Comparison of ENCODE assay signal across 7 mouse cellular contexts in the genomic region with DNA sequence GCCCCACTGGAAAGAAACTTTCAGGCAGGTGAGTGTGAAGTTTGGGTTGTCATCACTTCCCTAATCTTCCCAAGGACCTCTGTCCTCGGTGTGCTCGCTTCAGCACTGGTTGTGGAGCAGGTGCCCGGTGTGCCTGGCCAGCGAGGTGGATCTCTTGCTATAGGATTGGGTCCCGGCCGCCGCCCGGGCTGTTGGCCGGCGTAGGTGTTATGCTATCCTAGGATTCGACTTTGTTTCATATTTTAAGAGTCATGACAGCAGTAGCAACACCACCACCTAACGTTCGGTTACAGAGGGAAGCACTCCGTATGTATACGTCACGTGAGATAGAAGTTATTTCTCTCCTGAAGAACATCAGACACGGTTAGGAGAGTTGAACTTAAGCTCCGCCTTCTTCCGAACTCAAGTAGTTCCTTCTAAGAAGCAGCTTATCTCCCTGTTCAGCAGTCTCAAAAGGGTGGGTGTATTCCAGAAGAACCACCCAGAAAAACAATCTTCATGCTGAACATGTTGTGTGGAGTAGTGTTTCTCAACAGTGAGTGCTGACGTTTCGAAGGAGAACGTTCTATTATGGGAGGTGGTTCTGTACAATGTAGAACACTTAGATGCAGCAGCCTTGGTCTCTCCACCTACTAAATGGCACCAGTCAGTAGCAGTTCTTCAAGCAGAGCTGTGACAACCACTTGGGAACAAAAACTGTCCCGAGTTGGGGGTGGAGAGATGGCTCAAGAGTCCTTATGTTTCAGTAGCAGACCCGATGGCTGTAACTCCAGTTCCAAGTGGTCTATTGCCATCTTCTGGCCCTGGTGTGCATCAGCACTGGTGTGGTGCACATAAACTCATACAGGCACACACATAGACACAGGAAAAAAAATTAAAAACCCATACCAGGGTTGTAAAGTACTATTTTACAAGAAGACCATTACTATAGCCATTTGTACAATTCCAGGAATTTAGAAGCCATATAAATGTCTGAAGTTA. TPM values are rescaled to one million over a fixed set of nuclear protein-coding genes. Genes with fewer than 3 reads are reported as not detected.
DNase-seq lines count a peak whose midpoint lies in the region; ATAC-seq and TF ChIP-seq lines count a peak whose summit lies in the region.

No protein-coding gene starts in this region.

- TF ChIP-seq CTCF in testis, adult 2 months (IDR thresholded peaks at IDR 0.05; ENCODE audit: control insufficient read depth, insufficient read depth, insufficient replicate concordance, low read depth, low read length) = no peak
- no peak for TF ChIP-seq CTCF in brain, embryonic 14.5 days (IDR thresholded peaks at IDR 0.05; ENCODE audit: borderline replicate concordance, extremely low read depth, insufficient read depth, insufficient read length)
- peak; percentile 23; the same call in 1 of the 2 replicates for TF ChIP-seq CTCF in lung, adult 2 months (IDR thresholded peaks at IDR 0.05; ENCODE audit: insufficient read depth, low read length)
- TF ChIP-seq CTCF in small intestine, adult 2 months (IDR thresholded peaks at IDR 0.05; ENCODE audit: extremely low read depth, insufficient read length, insufficient replicate concordance, low read depth, low read length) = 0 out of 2 replicates have a peak, but pooled peaks have one; percentile 12

- peak overlapping the region; percentile 94 for H3K27ac ChIP-seq in testis, adult 2 months (ENCODE audit: control insufficient read depth, insufficient read depth, low read depth, low read length)
- peak overlapping the region; percentile 90 for H3K27ac ChIP-seq in small intestine, adult 2 months (ENCODE audit: insufficient read depth, low read depth, low read length)

- WGBS in lung, adult 2 months = 10% methylated on average over 24 of the region's 24 CpGs
- 12% methylated on average over 24 of the region's 24 CpGs for WGBS in small intestine, adult 2 months

- peak; percentile 27 to 29 for ATAC-seq in hematopoietic stem cell, adult 5-6 weeks (replicated peaks in 1 of 2; ENCODE audit: insufficient read depth in 1 of 2, low FRiP score in 2 of 2, low TSS enrichment in 1 of 2, low read depth in 1 of 2, poor library complexity in 2 of 2, severe bottlenecking in 2 of 2)

- no peak for TF ChIP-seq POLR2A in testis, adult 2 months (IDR thresholded peaks at IDR 0.05; ENCODE audit: control insufficient read depth, low read depth, low read length)
- no peak for TF ChIP-seq POLR2A in brain, embryonic 14.5 days (IDR thresholded peaks at IDR 0.05; ENCODE audit: borderline replicate concordance, extremely low read depth, insufficient read depth, insufficient read length, poor library complexity, severe bottlenecking)
- no peak for TF ChIP-seq POLR2A in lung, adult 2 months (IDR thresholded peaks at IDR 0.05; ENCODE audit: borderline replicate concordance, extremely low read depth, low read depth, low read length)
- TF ChIP-seq POLR2A in small intestine, adult 2 months (IDR thresholded peaks at IDR 0.05; ENCODE audit: low read depth, low read length) = no peak

- no peak for DNase-seq in testis, postnatal 14 days (ENCODE audit: low spot score)
- peak; percentile 49 for DNase-seq in brain, embryonic 14.5 days (ENCODE audit: low read depth)
- DNase-seq in lung, adult 2 months = peak; percentile 14
- no peak for DNase-seq in right cerebral cortex, postnatal 25 days

- no peaks in the 10 kb centered on the region for H3K36me3 ChIP-seq in testis, adult 2 months (ENCODE audit: control insufficient read depth, insufficient read depth, low read length)
- H3K36me3 ChIP-seq in small intestine, adult 2 months (ENCODE audit: control insufficient read depth, insufficient read depth, low read length) = peaks cover 11% of the 10 kb centered on the region

- H3K4me3 ChIP-seq in testis, adult 2 months (ENCODE audit: control insufficient read depth, low read depth, low read length) = peak overlapping the region; percentile 89
- H3K4me3 ChIP-seq in lung, adult 2 months (replicated peaks; ENCODE audit: extremely low read depth, low read depth, low read length) = peak overlapping the region; percentile 95
- peak overlapping the region; percentile 96 for H3K4me3 ChIP-seq in small intestine, adult 2 months (ENCODE audit: low read depth, low read length)

- H3K4me1 ChIP-seq in testis, adult 2 months (ENCODE audit: control insufficient read depth, insufficient read depth, low read length) = peaks cover 4% of the 10 kb centered on the region
- H3K4me1 ChIP-seq in lung, adult 2 months (ENCODE audit: control insufficient read depth, insufficient read depth, low read length) = peaks cover 4% of the 10 kb centered on the region; the same call in 1 of the 2 replicates
- H3K4me1 ChIP-seq in small intestine, adult 2 months (ENCODE audit: control insufficient read depth, insufficient read depth, insufficient read length, low read length) = peaks cover 7% of the 10 kb centered on the region

- no peaks in the 10 kb centered on the region for H3K27me3 ChIP-seq in testis, adult 2 months (ENCODE audit: control insufficient read depth, insufficient read depth, low read length)
- H3K27me3 ChIP-seq in small intestine, adult 2 months (ENCODE audit: control insufficient read depth, insufficient read depth, low read length) = no peaks in the 10 kb centered on the region

RNA-seq across cellular contexts. Expression of a gene that starts 0.8 kb away (rescaled TPM):
- polyA plus RNA-seq in testis, adult 2 months (2012; rRNA removed) = 78.5 and 97.4 TPM in 2 replicates
- 48.1 and 69.5 TPM in 2 replicates for polyA plus RNA-seq in brain, embryonic 14.5 days (2012; rRNA removed)
- total RNA-seq in hematopoietic stem cell, adult 5-6 weeks (2017) = 28.5 and 32.5 TPM in 2 replicates
- polyA plus RNA-seq in lung, adult 2 months (2012; rRNA removed) = 25.6 and 42.6 TPM in 2 replicates
- polyA plus RNA-seq in small intestine, adult 2 months (2012; rRNA removed) = 6.5 and 8.1 TPM in 2 replicates

RNA-seq across cellular contexts. Expression of a gene that starts 1.1 kb away (rescaled TPM):
- 65.4 and 80.9 TPM in 2 replicates for polyA plus RNA-seq in testis, adult 2 months (2012; rRNA removed)
- polyA plus RNA-seq in brain, embryonic 14.5 days (2012; rRNA removed) = 95.9 and 119 TPM in 2 replicates
- 131 and 148 TPM in 2 replicates for total RNA-seq in hematopoietic stem cell, adult 5-6 weeks (2017)
- 20.4 and 26.8 TPM in 2 replicates for polyA plus RNA-seq in lung, adult 2 months (2012; rRNA removed)
- 4.3 and 7.6 TPM in 2 replicates for polyA plus RNA-seq in small intestine, adult 2 months (2012; rRNA removed)

RNA-seq across cellular contexts. Expression of a gene that starts 12.0 kb away (rescaled TPM):
- polyA plus RNA-seq in testis, adult 2 months (2012; rRNA removed) = 21.9 and 22.1 TPM in 2 replicates
- polyA plus RNA-seq in brain, embryonic 14.5 days (2012; rRNA removed) = 116 and 141 TPM in 2 replicates
- total RNA-seq in hematopoietic stem cell, adult 5-6 weeks (2017) = 48.3 and 82.1 TPM in 2 replicates
- polyA plus RNA-seq in lung, adult 2 months (2012; rRNA removed) = 50.9 and 94.1 TPM in 2 replicates
- 125 and 165 TPM in 2 replicates for polyA plus RNA-seq in small intestine, adult 2 months (2012; rRNA removed)

RNA-seq across cellular contexts. Expression of a gene that starts 33.4 kb away (rescaled TPM):
- 13.8 and 16.1 TPM in 2 replicates for polyA plus RNA-seq in testis, adult 2 months (2012; rRNA removed)
- 27.9 and 28.1 TPM in 2 replicates for polyA plus RNA-seq in brain, embryonic 14.5 days (2012; rRNA removed)
- 39.6 and 39.8 TPM in 2 replicates for total RNA-seq in hematopoietic stem cell, adult 5-6 weeks (2017)
- 16.3 and 20.5 TPM in 2 replicates for polyA plus RNA-seq in lung, adult 2 months (2012; rRNA removed)
- polyA plus RNA-seq in small intestine, adult 2 months (2012; rRNA removed) = 3.9 and 8.2 TPM in 2 replicates

RNA-seq across cellular contexts. Expression of a gene that starts 48.6 kb away (rescaled TPM):
- 3.5 and 4.7 TPM in 2 replicates for polyA plus RNA-seq in testis, adult 2 months (2012; rRNA removed)
- 17.9 and 20.9 TPM in 2 replicates for polyA plus RNA-seq in brain, embryonic 14.5 days (2012; rRNA removed)
- total RNA-seq in hematopoietic stem cell, adult 5-6 weeks (2017) = 30.8 and 38.1 TPM in 2 replicates
- 3.2 and 5.1 TPM in 2 replicates for polyA plus RNA-seq in lung, adult 2 months (2012; rRNA removed)
- 0.30 and 1.5 TPM in 2 replicates for polyA plus RNA-seq in small intestine, adult 2 months (2012; rRNA removed)

Comparison
In these comparisons a context has a peak if more than half of its experiments do, and no peak if none do; other contexts are left out.
1. CTCF ChIP-seq: peak in lung, adult 2 months (single experiment) and small intestine, adult 2 months (single experiment); none in testis, adult 2 months (single experiment) and brain, embryonic 14.5 days (single experiment).
2. DNase-seq: peak in brain, embryonic 14.5 days (single experiment) and lung, adult 2 months (single experiment); none in testis, postnatal 14 days (single experiment) and right cerebral cortex, postnatal 25 days (single experiment).
3. Peak in every context shown above with its lines, with median percentiles within 50 percentile points of each other: H3K4me3 ChIP-seq.